12 mouse cellular contexts compared by ENCODE assay signal in genomic region chr11:49650994-49651761, GRCm38 (mm10). TPM values are rescaled to one million over a fixed set of nuclear protein-coding genes. Genes with fewer than 3 reads are reported as not detected.
A peak's percentile ranks its signal among the peaks of the same experiment; 100 is the strongest.
DNase-seq lines count a peak whose midpoint lies in the region; ATAC-seq and TF ChIP-seq lines count a peak whose summit lies in the region.
"Had no signal": no experiment of that assay in that cellular context is flagged by ENCODE, and none has a peak within 500 bp of the region (broad histone marks: within the 10 kb centered on the region; RNA-seq: fewer than 3 reads in every experiment).

No protein-coding gene starts in this region.

- H3K4me1 ChIP-seq in intestine, postnatal 0 days (replicated peaks; ENCODE audit: control insufficient read depth, insufficient read depth, low read length) = no peaks in the 10 kb centered on the region

- no peaks in the 10 kb centered on the region for H3K36me3 ChIP-seq in intestine, postnatal 0 days (ENCODE audit: control insufficient read depth, insufficient read depth)
- H3K36me3 ChIP-seq: limb, embryonic 10.5 days had no signal

- ATAC-seq in intestine, postnatal 0 days = no peak

- intact Hi-C loops in heart, postnatal 36 days (cut with DNase I) = no loop called here

- no peak overlapping the region for H3K4me2 ChIP-seq in intestine, postnatal 0 days (replicated peaks; ENCODE audit: low read depth)

- WGBS in intestine, postnatal 0 days = 57% methylated on average over 16 of the region's 16 CpGs

- DNase-seq in heart, adult 11 months = peak; percentile 86
- no peak for DNase-seq in heart, postnatal 36 days
- DNase-seq in right cerebral cortex, adult 2 months (ENCODE audit: low spot score in 2 of 2) = peak; percentile 62 to 72
- DNase-seq in right cerebral cortex, postnatal 10 days (ENCODE audit: low spot score in 2 of 2) = no peak
- DNase-seq in induced T-regulatory cell, adult 2 months (ENCODE audit: low read depth) = peak; percentile 25
- DNase-seq in skeletal muscle tissue, adult 2 months (ENCODE audit: low read depth, low spot score) = peak; percentile 23
- DNase-seq in adrenal gland, adult (ENCODE audit: inconsistent age in 2 of 2, low spot score in 1 of 2) = no peak
- DNase-seq: cerebellum, adult 11-12 months had no signal

- no peak overlapping the region for H3K4me3 ChIP-seq in intestine, postnatal 0 days (ENCODE audit: low read depth, low read length)
- H3K4me3 ChIP-seq: limb, embryonic 10.5 days had no signal

- no peak for TF ChIP-seq CTCF in intestine, postnatal 0 days (IDR thresholded peaks at IDR 0.05; ENCODE audit: low read depth)

- no peak overlapping the region for H3K27ac ChIP-seq in intestine, postnatal 0 days (ENCODE audit: low read depth, low read length)

- no peak overlapping the region for H3K9ac ChIP-seq in intestine, postnatal 0 days (ENCODE audit: low read depth, low read length)

- H3K27me3 ChIP-seq in intestine, postnatal 0 days (replicated peaks; ENCODE audit: control insufficient read depth, insufficient read depth, low read length) = no peaks in the 10 kb centered on the region

- 0 out of 2 replicates have a peak, but pooled peaks cover 4% of the 10 kb centered on the region for H3K9me3 ChIP-seq in intestine, postnatal 0 days (ENCODE audit: control insufficient read depth)
- H3K9me3 ChIP-seq: limb, embryonic 10.5 days had no signal

RNA-seq across cellular contexts. Expression of gene Scgb3a1, which starts 12.2 kb away (rescaled TPM):
- 1 to 10 TPM in 1 of 2 experiments, not detected in 1; 1.2 TPM for total RNA-seq in heart, postnatal 36 days (2021)
- polyA plus RNA-seq in intestine, postnatal 0 days (2015; fragmentation: Nextera tagmentation; extraction: Ambion mirVana) = 3.2 and 4.4 TPM in 2 replicates
- total RNA-seq: CH12.LX had no signal
- polyA plus RNA-seq: limb, embryonic 10.5 days; stomach, embryonic 16.5 days had no signal

RNA-seq across cellular contexts. Expression of gene Flt4, which starts 42.1 kb away (rescaled TPM):
- 10 to 100 TPM; 10.3 to 11.6 TPM for total RNA-seq in heart, postnatal 36 days (2021)
- 3.9 and 4.0 TPM in 2 replicates for polyA plus RNA-seq in intestine, postnatal 0 days (2015; fragmentation: Nextera tagmentation; extraction: Ambion mirVana)

Comparison
In these comparisons a context has a peak if more than half of its experiments do, and no peak if none do; other contexts are left out.
1. DNase-seq: peak in heart, adult 11 months (single experiment), right cerebral cortex, adult 2 months (2 of 2), induced T-regulatory cell, adult 2 months (single experiment) and skeletal muscle tissue, adult 2 months (single experiment); none in heart, postnatal 36 days (0 of 2), right cerebral cortex, postnatal 10 days (0 of 2) and adrenal gland, adult (0 of 2).